Mouse (Mus musculus) E14TG2a.4 (cell line): ENCODE results near the gene Tigd4.

Source experiments
- CTCF ChIP-seq: conservative IDR thresholded peaks from 2 replicates; pipeline ENCODE4 v1.5.1; 2014; ENCODE audit warnings: low read length
- POU5F1 ChIP-seq: IDR thresholded peaks from 2 replicates; pipeline ENCODE4 v1.6.1; 2014; ENCODE audit warnings: low read length, borderline replicate concordance

DNA sequence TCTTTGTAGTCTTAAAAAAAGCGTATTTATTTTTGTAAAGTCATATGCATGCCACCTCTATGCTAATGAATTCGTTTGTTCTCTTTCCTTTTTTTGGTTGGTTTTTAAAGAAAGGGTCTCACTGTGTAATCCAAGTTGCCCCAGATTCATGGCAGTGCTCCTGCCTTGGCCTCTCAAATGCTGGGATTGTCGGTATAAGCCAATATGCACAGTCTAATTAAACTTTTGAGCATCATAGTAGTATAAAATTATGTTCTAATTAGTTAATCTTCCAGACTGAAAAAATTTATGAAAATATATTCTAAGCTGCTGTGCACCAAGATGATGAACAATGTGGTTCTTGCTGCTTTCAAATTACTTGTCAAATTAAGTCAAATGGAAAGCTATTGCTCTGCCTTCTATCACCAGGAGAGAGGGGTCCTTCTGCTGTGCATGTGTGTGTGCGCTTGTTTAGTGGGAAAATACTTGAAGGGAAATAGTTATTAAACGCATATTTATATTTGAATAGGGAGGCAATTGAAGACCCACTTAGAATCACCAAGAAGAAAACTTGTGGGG, 2.4 kb downstream of the Tigd4 start:
- TF ChIP-seq CTCF (no peak), POU5F1 (no peak)
